Mouse (Mus musculus) testis, adult 2 months (tissue): ENCODE results near the gene Dnase2a. TPM values are rescaled to one million over a fixed set of nuclear protein-coding genes. Genes with fewer than 3 reads are reported as not detected.
"Not testable (repeated sequence)": the region's sequence is repeated elsewhere in the genome, so short reads cannot be mapped to it uniquely, and the experiment has no call there.

Experiments used
- H3K27ac ChIP-seq: fragments of 200-500 bp; 2 replicates; pipeline ENCODE4 v1.5.1; 2012; ENCODE audit warnings: low read depth, low read length; ENCODE audit not compliant: control insufficient read depth, insufficient read depth
- H3K27me3 ChIP-seq: fragments of 200-500 bp; 2 replicates; pipeline ENCODE4 v1.6.1; 2012; ENCODE audit warnings: mild to moderate bottlenecking, low read length, moderate library complexity; ENCODE audit not compliant: control insufficient read depth, insufficient read depth
- H3K36me3 ChIP-seq: fragments of 200-500 bp; 2 replicates; pipeline ENCODE4 v1.6.1; 2012; ENCODE audit warnings: mild to moderate bottlenecking, low read length; ENCODE audit not compliant: control insufficient read depth, insufficient read depth
- H3K4me1 ChIP-seq: fragments of 200-500 bp; 2 replicates; pipeline ENCODE4 v1.6.1; 2012; ENCODE audit warnings: low read length; ENCODE audit not compliant: control insufficient read depth, insufficient read depth
- H3K4me3 ChIP-seq: fragments of 200-500 bp; 2 replicates; pipeline ENCODE4 v1.5.1; 2012; ENCODE audit warnings: low read depth, mild to moderate bottlenecking, low read length, moderate library complexity, mixed read lengths; ENCODE audit not compliant: control insufficient read depth
- CTCF ChIP-seq: fragments of 200-500 bp; IDR thresholded peaks from 2 replicates; pipeline ENCODE4 v1.5.1; 2012; ENCODE audit warnings: low read depth, mild to moderate bottlenecking, inconsistent platforms, low read length, moderate library complexity; ENCODE audit not compliant: control insufficient read depth, insufficient read depth, insufficient replicate concordance
- POLR2A ChIP-seq: fragments of 200-500 bp; IDR thresholded peaks from 2 replicates; pipeline ENCODE4 v1.6.1; 2012; ENCODE audit warnings: low read depth, mild to moderate bottlenecking, inconsistent platforms, low read length, moderate library complexity; ENCODE audit not compliant: control insufficient read depth
- polyA plus RNA-seq: library from polyadenylated mRNA; depleted of rRNA; stranded (reverse); fragments of >200 nt; gene quantifications from 2 replicates; pipeline ENCODE4 v1.2.3, GENCODE M21; 2012

Gene Dnase2a
- polyA plus RNA-seq, 1 experiment, result 1.6 TPM

DNA sequence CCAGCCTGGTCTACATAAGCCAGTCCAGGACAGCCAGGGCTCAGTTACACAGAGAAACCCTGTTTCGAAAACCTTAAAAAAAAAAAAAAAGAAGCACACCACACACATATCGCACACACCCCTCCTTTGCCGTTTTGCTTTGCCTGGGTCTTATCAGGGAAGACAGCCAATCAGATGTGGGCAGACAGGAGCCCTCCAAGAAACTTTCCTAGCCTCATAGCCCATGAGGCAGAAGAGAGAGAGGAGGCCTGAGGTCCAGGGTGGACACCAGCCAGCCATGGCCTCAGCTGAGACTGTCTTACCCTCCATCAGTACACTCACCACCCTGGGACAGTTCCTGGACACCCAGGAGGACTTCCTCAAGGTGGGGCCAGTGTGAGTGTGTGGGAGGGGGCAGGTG is 6.6 kb upstream of the Dnase2a start, which contains the start of gene Klf1:
Gene Klf1, plus strand, starts transcription at position 177 of the 400 bp plus-strand sequence.
- H3K36me3 ChIP-seq, result no peaks in the 10 kb centered on the region
- TF ChIP-seq CTCF (no peak), POLR2A (no peak)
- H3K4me1 ChIP-seq, result peaks cover 22% of the 10 kb centered on the region
- H3K27me3 ChIP-seq, result no peaks in the 10 kb centered on the region; the same call in 1 of the 2 replicates
- no peak within 1 kb of the TSS for H3K27ac ChIP-seq
- H3K4me3 ChIP-seq, result peak within 1 kb of the TSS; percentile 92

DNA sequence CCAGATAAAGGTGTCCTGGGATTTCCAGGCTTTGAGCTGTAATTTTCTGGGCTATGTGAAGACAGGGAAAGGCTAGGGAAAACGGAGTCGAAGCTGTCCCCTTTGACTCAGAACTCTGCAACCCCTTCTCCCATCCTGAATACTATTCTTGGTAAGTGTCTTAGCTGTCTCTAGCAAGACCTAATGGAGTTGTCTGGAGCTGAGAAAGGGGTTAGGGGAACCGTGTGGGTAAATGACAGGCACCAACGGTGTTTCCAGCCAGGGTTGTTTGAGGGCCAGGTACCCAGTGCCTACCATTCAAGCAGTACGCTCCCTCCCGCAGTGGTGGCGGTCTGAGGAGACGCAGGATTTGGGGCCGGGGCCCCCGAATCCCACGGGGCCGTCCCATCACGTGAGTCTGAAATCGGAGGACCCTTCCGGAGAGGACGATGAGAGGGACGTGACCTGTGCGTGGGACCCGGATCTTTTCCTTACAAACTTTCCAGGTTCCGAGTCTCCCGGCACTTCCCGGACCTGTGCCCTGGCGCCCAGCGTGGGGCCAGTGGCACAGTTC is 5.9 kb upstream of the Dnase2a start:
- H3K4me3 ChIP-seq, result peak overlapping the region; percentile 92
- H3K27ac ChIP-seq, result no peak overlapping the region
- no peaks in the 10 kb centered on the region for H3K36me3 ChIP-seq
- no peak for TF ChIP-seq CTCF
- TF ChIP-seq POLR2A, result no peak
- H3K27me3 ChIP-seq, result no peaks in the 10 kb centered on the region; the same call in 1 of the 2 replicates
- peaks cover 22% of the 10 kb centered on the region for H3K4me1 ChIP-seq

DNA sequence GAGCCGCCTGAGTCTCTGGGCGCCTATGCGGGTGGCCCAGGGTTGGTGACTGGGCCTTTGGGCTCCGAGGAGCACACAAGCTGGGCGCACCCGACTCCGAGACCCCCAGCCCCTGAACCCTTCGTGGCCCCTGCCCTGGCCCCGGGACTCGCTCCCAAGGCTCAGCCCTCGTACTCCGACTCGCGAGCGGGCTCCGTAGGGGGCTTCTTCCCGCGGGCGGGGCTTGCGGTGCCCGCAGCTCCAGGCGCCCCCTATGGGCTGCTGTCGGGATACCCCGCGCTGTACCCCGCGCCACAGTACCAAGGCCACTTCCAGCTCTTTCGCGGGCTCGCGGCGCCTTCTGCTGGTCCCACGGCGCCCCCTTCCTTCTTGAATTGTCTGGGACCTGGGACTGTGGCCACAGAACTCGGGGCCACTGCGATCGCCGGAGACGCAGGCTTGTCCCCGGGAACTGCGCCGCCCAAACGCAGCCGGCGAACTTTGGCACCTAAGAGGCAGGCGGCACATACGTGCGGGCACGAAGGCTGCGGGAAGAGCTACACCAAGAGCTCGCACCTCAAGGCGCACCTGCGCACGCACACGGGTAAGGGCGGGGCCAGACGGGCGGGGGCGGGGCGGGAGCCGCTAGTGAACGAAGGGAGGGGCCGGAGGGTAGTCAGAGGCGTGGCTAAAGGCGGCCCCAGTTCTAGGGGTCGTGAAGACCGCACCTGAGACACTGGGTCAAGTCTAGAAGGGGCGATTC is 5.3 kb upstream of the Dnase2a start:
- Histone ChIP-seq H3K4me1 (peaks cover 22% of the 10 kb centered on the region), H3K27ac (no peak overlapping the region), H3K27me3 (no peaks in the 10 kb centered on the region; the same call in 1 of the 2 replicates), H3K36me3 (no peaks in the 10 kb centered on the region), H3K4me3 (peak overlapping the region; percentile 92)
- TF ChIP-seq POLR2A, result no peak
- peak; percentile 68 for TF ChIP-seq CTCF

DNA sequence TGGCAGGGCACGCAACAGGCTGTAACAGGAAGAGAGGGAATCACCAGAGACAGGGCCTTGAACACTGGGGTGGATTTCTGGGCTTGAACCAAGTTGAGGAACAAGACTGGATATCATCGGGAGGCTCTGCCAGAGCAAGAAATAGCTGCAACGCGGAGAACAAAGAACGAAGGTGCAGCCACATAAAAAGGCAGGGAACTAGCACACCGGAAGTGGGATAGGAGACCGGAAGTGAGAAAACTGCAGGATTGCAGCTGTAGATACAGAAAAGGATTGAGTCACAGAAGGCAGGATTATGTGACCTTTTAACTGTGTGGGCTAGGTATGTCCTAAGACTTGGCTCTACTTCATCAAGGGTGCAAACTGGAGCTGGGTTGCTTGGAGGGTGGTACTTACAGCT is 4.0 kb upstream of the Dnase2a start:
- H3K4me1 ChIP-seq, result peaks cover 31% of the 10 kb centered on the region
- peak overlapping the region; percentile 28 for H3K4me3 ChIP-seq
- TF ChIP-seq POLR2A (no peak), CTCF (no peak)
- no peaks in the 10 kb centered on the region; the same call in 1 of the 2 replicates for H3K27me3 ChIP-seq
- H3K27ac ChIP-seq, result no peak overlapping the region
- no peaks in the 10 kb centered on the region for H3K36me3 ChIP-seq

DNA sequence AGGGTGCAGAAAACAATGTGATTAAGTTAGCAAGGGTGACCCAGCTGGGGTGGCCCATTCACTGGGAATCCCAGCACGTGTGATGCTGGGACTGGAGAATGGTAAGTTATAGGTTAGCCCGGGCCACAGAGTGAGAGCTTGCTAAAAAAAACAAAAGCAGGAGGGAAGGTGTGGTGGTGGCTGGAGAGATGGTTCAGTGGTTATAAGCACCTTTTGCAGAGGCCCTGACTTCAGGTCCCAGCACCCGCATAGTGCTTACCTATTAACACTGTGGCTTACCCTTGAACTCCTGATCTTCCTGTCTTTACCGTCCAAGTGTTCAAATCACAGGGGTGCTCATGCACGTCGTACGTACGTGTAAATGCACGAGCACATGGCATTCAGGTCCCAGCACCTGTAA is 1.3 kb upstream of the Dnase2a start:
- no peaks in the 10 kb centered on the region; the same call in 1 of the 2 replicates for H3K27me3 ChIP-seq
- H3K36me3 ChIP-seq, result no peaks in the 10 kb centered on the region
- H3K27ac ChIP-seq, result no peak overlapping the region
- TF ChIP-seq CTCF (no peak), POLR2A (no peak)
- H3K4me1 ChIP-seq, result peaks cover 31% of the 10 kb centered on the region
- H3K4me3 ChIP-seq, result no peak overlapping the region

DNA sequence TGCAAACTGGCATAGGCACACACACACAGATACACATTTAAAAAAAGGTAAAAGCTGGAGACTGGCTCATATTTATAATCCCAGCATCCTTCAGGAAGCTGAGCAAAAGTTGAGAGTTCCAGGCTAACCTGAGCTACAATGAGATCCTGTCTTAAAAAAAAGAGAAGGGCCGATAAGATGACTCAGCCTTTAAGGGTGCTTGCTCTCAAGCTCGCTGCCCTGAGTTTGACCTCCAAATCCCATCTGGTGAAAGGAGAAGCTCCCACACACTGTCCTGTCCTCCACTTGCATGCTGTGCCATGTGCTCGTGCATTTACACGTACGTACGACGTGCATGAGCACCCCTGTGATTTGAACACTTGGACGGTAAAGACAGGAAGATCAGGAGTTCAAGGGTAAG is 867 bp upstream of the Dnase2a start:
- no peak overlapping the region for H3K27ac ChIP-seq
- H3K27me3 ChIP-seq, result no peaks in the 10 kb centered on the region; the same call in 1 of the 2 replicates
- H3K4me3 ChIP-seq, result no peak overlapping the region
- no peaks in the 10 kb centered on the region for H3K36me3 ChIP-seq
- TF ChIP-seq POLR2A (no peak), CTCF (no peak)
- peaks cover 34% of the 10 kb centered on the region for H3K4me1 ChIP-seq

DNA sequence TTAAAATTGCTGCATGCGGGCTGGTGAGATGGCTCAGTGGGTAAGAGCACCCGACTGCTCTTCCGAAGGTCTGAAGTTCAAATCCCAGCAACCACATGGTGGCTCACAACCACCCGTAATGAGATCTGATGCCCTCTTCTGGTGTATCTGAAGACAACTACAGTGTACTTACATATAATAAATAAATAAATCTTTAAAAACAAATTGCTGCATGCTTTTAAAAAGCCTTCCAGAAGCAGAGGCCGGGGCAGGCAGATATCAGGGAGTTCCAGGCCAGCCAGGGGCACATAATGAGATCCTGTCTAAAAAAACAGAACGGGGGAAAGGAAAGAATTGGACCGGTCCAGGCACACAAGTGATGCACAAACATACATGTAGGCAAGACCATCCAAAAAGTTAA is 381 bp upstream of the Dnase2a start:
- H3K4me3 ChIP-seq, H3K27me3 ChIP-seq, H3K36me3 ChIP-seq, H3K27ac ChIP-seq: not testable (repeated sequence)
- peaks cover 34% of the 10 kb centered on the region for H3K4me1 ChIP-seq

DNA sequence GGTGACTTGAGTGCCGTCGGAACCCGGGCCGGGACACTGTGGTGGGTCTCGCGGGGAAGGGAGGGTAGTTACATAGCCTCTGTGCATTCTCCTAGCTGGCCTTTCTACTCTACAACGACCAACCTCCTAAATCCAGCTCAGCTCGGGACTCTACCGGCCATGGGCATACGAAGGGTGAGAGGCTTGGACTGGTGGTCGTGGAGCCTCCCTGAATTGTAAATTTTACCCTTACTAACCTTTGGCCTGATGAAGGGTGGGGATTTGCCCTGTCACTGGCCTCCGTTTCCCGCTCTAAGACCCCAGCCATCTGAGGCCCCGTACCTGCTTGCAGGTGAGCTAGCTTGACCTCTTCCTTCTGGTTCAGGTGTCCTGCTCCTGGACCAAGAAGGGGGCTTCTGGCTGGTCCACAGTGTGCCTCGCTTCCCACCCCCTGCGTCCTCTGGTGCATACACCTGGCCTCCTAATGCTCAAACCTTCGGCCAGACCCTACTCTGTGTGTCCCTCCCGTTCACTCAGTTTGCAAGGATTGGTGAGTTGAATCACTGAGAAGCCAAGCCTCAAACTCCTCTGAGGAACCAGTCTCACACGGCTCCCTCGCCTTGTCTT is 905 bp downstream of the Dnase2a start:
- Histone ChIP-seq H3K27me3 (no peaks in the 10 kb centered on the region; the same call in 1 of the 2 replicates), H3K4me1 (peaks cover 30% of the 10 kb centered on the region), H3K36me3 (no peaks in the 10 kb centered on the region), H3K27ac (no peak overlapping the region), H3K4me3 (peak overlapping the region; percentile 57)
- no peak for TF ChIP-seq CTCF
